Mouse (Mus musculus) frontal cortex, adult 2 months (tissue): ENCODE data around the gene Mrtfa. TPM values are rescaled to one million over a fixed set of nuclear protein-coding genes. Genes with fewer than 3 reads are reported as not detected.
A peak's percentile ranks its signal among the peaks of the same experiment; 100 is the strongest.

Experiments used
- DNase-seq, 2 experiments: peaks; one replicate each; pipeline ENCODE4 v3.0.0; 2022; ENCODE audit warnings: low spot score in 1 of 2; ENCODE audit errors: extremely low spot score in 1 of 2
- polyA plus RNA-seq: library from polyadenylated mRNA; depleted of rRNA; stranded (reverse); fragments of >200 nt; gene quantifications from 2 replicates; pipeline ENCODE4 v1.2.3, GENCODE M21; 2012

Mrtfa gene
- polyA plus RNA-seq, 1 experiment, result 41.8 TPM

DNA sequence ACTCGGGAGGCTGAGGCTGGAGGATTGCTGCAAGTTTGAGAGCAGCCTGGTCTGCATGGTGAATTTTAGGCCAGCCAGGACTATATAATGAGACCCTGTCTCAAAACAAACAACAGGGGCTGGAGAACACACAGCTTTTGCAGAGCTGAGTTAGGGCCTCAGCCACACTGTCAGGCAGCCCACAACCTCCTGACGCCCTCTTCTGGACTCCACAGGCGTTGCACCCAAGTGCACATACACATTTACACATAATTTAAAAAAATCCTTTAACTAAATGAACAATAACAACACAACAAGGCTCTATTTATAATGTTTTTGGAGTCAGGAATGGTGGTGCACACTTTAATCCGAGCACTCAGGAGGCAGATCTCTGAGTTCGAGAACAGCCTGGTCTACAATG is 7.9 kb upstream of the Mrtfa start:
- no peak for DNase-seq

DNA sequence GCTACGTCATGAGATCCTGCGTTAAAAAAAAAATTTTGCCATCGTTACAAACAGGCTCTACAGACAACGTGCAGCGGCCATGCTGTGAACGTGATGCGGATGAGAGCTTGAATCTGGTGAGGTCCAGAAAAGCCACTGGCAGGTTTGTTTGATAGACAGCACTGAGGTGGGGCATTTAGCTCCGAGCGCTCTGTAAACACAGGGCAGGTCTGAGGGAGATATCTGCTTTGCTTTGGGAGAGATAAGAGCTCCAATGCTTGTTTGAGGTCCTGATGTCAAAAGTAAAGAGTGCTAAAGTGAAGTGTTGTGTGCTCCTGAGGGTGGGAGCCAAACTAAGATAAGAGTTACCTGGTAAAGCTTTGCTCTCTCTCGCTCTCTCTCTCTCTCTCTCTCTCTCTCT is 6.6 kb upstream of the Mrtfa start:
- DNase-seq, result no peak

DNA sequence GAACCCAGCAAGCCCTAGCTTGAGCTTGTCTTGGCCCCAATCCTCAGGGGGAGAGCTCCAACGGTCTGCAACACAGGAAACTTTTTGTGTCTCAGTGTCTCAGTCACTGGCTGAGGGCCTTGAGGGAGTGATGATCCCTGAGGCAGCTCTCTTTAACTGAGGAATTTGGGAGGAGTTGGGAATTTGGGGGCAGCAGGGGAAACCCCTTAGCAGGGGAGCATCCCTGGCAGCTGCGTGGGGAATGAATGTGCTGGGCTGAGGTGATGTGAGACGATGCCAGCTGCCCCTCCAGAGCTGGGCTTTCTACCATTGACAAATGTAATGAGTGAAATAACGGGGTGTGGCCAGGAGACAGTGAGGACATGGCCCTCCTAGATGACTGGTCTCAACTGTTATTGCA is 4.9 kb upstream of the Mrtfa start:
- no peak for DNase-seq

DNA sequence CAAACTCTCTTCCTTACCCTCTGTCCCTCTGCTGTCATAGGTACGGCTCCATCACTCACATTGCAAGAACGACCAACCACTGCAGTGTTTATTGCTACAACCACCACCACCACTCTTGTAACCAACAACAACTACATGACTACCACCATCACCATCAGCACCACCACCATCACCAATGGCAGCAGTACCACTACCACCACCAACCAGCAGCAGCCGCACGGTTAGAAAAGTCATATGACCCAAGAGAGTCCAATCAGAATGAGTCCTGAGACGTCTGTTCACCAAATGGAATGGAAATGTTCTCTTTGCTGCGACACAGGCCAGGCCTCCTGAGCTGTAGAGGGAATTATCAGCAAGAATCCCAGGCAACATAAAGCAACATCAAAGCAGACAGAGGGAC is 4.2 kb upstream of the Mrtfa start:
- DNase-seq, result no peak

DNA sequence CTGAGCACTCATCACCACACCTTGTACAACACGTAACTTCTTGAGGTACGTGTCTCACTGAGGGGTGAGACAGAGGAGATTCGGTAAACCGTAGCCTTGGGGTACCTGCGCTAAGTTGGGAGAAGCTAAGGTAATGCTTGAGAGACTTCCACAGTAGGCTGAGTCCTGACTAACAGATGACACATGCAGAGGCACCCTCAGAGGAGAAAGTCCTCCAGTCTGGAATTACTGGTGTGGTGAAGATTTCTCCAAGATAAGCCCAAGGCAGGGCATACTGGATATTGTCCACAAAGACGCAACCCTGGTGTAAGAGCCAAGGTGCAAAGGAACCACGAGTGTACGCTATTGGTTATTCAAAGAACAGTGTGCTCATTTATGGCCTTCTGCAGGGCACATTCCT is 2.3 kb upstream of the Mrtfa start:
- DNase-seq, result no peak

DNA sequence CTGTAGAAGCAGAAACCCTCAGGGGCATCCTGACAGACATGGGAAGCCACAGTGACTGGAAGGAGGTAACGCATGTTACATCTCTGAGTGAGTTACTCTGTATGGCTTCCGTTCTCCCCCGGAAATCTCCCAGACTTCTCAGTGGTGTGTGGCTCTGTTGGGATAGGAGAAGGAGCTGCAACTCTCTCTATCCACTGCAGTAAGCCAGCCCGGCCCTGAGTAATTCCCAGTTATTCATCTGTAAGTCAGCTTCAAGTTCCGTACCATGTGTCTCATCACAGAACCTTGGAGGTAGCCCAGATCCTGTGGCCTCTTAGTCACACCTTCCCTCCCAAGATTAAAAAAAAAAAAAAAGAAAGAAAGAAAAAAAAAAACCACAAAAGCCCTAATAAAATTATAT is 1.8 kb upstream of the Mrtfa start:
- DNase-seq, result no peak

DNA sequence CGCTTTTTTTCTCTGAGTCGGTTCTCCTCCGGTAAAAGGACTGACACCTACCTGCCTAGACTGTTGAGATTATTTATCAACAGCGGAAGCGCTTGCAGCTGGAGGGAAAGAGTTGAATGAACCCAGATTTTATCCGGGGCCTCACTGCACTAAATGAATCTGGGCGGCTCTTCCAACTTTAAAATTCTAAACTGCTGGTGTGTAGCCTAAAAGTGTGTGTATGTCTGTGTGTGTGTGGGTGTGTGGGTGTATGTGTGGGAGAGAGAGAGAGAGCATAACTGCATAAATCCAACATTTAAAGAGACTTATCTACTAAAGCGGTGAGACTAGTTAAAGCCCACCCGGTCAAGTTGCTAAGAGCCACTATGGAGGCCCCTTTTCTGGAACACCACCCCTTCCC is 746 bp upstream of the Mrtfa start:
- peak in 1 of 2 experiments; percentile 43 for DNase-seq

DNA sequence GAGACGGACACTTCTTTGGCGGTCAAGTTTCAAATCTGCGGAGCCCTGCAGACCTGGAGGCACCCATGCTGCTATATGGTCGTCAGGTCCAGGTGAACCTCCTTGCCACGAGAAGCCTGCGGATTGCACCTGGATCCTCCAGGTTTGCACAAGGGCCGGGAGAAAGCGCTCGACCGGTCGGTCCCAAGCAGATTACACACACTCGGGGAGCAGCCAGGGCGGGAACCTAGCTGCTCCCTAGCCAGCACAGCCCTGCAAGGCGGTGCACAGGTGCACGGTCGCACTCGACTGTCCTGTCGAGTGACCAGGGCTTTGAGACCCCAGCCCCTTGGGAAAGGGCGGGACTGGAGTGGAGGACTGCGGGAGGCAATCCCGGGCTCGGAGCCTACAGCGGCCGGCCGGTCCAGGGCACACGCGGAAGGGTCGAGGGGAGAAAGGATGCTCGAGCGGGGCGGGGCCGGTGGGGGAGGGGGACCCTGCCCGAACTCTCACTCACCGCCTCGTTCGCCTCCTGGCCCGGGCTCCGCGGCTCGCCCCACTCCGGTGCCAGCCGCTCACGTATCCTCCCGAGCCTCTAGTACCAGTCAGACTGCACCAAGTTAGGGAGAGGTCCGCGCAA is 437 bp downstream of the Mrtfa start:
- DNase-seq, result no peak

DNA sequence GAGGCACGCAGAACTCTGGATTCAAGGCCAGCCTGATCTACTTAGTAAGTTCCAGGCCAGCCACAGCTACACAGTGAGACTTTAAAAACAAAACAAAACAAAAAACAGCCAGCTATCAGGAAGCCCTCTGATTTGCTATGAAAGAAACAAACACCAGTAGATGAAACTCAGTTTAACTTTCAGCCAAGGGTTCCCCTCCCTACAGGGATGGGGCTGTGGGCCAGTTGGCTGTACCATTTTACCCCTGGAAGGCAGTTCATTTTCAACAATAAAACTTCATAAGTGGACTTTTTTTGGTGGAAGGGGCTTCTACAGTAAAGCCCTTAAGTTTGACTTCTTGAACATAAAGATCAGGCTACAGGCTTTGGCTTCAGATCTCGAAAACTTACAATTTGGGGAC is 1.5 kb downstream of the Mrtfa start:
- no peak for DNase-seq

DNA sequence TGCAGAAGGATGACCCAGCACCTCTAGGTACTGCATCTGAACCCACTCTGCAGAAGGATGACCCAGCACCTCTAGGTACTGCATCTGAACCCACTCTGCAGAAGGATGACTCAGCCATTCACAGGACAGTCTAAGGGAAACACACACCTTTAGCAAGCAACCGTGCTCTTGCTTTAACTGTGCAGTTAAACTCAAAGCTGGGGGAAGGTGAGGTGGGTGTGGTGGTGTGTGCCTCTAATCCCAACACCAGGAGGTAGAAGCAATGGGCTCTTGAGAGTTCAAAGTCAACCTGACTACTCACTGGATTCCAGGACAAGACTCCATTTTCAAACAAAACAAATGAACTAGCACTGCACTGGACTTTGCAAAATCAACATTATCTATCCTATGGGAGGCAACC is 5.6 kb downstream of the Mrtfa start:
- no peak for DNase-seq

DNA sequence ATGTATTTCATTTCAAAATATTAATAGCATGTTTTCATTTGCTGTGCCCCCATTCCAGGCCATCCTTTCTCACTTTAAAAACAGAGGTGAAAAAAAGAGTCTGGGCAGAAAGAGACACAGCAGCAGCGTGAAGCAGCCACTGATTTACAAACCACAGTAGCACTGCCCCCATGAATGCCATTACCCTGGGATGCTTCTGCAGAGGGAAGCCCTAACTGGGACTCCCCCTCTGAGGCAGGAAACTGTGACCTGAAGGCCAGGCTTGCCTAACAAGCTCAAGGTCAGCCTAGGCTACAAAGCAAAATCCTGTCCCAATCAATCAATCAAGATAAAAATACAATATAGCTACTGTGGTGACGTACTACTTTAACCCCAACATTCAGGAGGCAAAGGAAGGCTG is 9.3 kb downstream of the Mrtfa start:
- no peak for DNase-seq

DNA sequence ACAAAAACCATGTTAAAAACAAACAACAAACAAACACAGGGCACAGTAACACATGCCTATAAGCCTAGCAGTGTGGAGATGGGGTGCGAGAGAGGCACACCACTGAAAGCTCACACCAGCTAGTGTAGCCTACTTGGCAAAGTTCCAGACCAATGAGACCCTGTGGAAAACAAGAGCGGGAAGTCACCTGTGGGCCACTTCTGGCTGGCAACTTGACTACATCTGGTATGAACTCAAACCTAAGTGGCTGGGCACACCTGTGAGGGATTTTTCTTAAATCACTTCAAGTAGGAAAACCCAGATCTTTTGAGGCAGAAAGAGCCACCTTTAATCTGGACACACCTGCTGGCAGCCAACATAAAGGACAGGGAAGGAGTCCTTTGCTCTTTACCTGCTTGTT is 11.0 kb downstream of the Mrtfa start:
- DNase-seq, result no peak

DNA sequence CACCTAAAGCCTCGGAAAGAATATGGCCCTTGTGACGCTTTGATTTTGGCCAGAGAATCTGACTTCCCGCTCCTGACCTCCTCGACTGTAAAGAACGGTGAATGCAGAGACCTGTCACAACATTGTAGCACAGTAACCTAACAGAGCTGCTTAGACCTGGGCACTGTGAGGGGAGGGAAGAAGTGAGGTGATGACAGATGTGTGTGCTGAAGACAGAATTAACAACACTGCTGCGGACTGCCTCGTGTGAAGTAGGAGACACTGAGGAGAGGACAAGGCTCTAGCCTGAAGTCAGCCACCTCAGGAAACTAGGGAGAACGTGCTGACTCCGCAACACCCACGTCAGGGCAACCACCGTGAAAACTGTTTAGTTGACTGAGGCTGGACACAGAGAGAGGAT is 11.9 kb downstream of the Mrtfa start:
- no peak for DNase-seq

DNA sequence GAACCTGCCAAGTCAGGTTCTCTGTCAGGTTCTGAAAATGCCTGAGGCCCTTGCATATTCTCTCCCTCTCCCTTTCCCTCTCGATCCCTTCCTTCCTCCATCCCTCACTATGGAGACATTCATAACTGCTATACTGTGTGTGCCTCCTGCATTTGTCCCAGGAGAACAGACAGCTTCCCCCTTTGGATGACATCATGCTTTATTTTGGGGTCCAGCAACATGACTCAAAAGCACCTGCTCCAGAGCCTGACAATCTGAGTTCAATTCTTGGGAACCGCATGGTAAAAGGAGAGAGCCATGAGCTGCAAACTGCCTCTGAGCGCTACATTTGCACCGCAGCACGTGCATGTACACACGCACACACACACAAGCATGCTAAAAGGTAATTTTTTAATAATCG is 12.7 kb downstream of the Mrtfa start:
- DNase-seq, result peak in 1 of 2 experiments; percentile 51

DNA sequence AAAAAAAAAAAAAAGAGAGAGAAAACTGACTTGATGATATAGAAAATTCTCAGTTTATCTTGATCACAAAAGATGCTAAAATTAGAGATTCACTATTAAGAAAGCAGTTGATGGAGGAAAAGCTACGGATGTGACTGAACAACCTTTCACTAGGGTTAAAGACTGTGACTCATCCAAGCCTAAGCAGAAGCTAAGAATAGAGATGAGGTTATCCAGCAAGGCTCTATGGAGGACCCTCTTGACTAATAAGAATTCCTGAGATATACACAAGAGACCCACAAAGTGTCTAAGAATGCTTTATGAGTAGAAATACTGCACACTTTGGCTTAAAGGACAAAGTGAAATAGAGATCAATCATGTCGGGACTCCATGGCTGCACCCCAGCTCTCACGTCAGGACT is 14.9 kb downstream of the Mrtfa start:
- DNase-seq, result no peak

DNA sequence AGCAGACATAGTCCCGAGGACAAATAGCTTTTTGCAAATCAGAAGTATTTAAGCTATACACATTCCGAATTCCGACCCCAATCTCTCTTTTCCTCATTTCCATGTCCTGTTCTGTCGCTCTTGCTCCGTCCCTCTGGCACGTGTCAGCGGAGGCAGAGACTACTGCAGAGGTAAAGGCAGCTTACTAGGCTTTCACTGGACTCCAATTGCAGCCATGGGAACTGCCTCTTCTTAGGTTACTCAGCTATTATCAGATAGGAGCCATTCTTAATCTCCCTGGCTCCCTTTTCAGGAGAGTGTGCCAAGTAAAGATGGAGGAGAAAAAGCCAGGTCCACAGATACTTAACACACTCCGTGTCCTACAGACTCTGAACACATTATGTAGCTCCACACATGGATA is 18.3 kb downstream of the Mrtfa start:
- DNase-seq, result no peak

DNA sequence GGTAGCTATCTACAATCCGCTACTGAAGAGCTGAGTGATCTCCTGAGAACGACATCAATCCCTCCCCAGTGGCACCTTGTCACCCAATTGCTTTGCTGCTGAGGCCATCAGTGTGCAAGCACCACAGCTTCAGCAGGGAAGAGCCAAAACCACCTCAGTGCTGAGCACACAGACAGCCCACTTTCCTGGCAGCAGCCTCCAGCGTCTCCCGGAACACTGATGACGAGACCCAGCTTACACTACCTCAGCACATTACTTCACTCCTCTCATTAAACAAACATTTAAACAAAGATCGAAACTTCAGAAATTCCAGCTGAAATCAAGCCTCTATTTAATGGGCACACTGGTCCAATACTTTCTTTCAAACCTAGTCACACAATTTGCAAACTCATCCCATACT is 21.8 kb downstream of the Mrtfa start:
- no peak for DNase-seq

DNA sequence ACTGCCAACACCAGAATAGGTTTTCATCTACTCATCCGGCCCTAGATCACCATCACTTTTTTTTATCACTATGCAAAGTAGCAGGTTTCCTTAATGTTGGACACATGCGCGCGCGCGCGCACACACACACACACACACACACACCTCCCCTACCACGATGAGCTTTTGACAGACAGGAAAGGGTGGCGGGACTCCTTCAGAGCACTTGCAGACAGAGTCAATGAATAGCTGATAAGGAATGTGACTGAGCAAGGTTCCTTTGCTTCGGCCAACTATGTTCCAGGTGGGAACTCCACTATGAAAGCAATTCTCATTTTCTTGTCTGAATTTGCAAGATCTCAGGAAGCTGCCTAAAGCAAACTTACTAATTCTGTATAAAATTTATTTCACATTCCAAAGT is 22.7 kb downstream of the Mrtfa start:
- no peak for DNase-seq

DNA sequence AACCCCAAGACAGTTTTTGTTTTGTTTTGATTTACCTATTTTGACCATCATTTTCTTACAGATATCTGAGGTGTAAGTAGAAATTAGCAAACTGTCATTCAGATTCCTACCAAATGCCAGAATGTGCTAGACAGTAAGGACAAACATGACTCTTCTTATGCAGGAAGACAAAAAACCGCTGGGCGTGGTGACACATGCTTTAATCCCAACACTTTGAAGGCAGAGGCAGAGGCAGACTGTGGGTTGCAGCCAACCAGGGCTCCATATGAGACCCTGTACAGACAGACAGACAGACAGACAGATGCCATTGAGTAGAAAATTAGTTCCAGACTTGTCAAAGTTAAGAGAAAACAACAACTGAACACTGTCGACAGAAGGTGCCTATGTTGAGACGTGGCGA is 24.3 kb downstream of the Mrtfa start:
- no peak for DNase-seq

DNA sequence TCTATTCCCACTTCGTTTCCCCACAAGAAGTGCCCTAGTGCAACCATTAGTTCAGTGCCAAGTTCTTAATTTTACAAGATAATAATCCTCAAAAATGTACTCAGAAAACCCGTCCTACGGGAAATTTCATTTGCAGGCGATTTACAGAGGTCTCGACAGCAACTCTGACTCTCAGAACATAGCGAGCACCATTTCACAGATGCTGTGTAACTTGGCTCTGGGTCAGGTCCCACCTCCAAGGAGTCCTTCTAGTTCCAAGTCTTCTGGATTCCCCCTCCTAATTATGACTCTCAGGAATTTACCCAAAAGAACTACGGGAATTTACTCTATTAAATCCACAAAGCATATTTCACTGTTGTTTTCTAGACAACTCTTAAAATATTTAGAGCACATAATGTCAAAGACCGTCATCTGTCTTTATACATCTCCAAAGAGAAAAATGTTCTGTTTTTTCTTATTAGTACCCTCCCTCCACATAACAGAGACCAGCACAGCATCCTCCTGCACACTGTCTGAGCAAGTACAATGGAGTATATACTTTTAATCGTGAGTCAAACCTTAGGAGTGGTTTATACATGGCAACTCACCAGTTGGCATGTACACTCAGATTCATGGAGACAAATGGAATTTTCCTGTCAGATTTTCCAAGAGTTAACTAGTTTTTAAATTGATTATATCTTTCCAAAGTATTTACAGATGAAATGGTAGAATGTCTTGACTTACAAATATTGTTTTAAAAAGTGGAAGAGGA is 25.8 kb downstream of the Mrtfa start:
- no peak for DNase-seq

DNA sequence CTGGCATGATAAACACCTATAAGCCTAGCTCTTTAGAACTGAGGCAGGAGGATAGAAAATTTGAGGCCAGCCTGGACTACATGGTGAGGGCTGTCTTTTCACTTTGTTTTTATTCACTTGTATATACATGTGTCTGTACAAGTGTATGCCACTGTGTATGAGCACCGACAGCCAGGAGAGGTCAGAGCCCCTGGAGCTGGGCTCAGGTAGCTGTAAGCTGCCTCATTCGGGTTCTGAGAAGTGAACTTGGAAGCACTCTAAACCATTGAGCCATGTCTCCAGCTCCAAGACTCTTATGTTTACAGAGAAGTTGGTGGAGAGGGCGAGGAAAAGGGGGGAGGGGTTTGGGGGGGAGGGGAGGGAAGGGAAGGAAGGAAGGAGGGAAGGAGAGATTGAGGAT is 29.0 kb downstream of the Mrtfa start:
- no peak for DNase-seq

DNA sequence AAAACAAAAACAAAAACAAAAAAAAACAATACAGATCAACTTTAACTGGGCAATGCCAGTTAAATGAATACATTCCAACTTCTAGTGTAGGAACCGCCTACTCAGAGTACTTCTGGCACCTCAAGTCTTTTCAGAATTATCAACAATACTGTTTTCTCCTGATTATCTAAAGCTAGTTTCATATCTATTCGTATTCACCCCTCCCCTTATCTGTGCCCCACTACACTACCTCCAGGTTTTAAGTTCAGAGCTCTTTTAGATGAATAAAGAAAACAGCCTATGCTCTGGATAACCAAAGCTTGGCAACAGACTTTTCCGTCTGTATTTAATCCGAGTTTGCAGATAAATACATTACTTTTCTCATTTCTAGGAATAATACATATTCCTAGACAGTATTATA is 29.9 kb downstream of the Mrtfa start:
- no peak for DNase-seq

DNA sequence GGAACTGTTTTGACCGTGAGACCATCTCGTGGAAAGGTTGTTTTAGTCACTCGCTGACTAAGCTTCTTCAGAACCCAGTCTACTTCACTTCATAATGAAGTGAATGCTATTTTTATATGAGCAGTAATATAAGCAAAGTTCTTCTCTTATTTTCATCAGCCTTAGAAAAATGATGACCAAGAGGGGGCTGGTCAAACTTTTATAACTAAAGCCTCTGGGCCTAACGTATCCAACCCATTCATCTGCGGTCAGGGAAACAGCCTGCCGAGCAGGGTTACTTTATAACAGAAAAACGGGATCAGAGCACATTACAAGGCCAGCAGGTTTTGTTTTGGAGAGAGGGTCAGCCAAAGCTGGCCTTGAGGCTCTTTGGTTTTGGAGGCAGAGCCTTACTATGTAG is 31.3 kb downstream of the Mrtfa start:
- DNase-seq, result no peak
